Mouse (Mus musculus): ENCODE results near the gene Cbx1.

DNA sequence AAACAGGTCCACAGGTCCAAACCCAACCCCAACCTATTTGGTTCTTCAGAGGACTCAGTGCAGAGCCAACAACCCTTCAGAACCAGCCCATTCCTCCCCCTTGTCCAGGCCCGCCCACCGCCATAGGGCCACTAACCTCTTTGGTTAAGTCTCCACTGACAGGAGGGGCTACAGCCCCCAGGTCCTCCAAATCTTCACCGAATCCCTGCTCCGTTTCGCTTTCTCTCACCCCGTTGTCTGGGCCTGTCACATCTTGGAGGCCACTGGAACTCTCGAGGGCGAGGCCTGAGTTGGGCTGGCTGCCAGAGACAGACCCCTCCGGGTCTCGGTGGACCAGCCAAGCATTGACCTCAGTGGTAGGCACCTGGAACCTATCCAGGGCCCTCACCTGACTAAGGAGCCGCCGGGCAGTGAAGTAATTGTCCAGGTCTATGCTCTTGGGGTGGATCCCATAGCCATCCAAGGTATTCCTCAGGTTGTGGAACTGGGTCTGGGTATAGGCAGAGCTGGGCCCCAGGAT is 38.2 kb downstream of the Cbx1 start:
- no peak for TF ChIP-seq CTCF (IDR thresholded peaks at IDR 0.05; ENCODE audit: control insufficient read depth, insufficient read depth, insufficient read length)
- no peak for TF ChIP-seq USF1 (IDR thresholded peaks at IDR 0.05; ENCODE audit: low read depth)

Measured in C2C12 (cell line).